Comparison of ENCODE assay signal across 7 mouse cellular contexts in genomic region chr13:34650953-34651352, GRCm38 (mm10). TPM values are rescaled to one million over a fixed set of nuclear protein-coding genes. Genes with fewer than 3 reads are reported as not detected.
DNase-seq lines count a peak whose midpoint lies in the region; ATAC-seq and TF ChIP-seq lines count a peak whose summit lies in the region.

No protein-coding gene starts in this region.

- peak overlapping the region; percentile 68 for H3K4me3 ChIP-seq in brown adipose tissue, adult 24 weeks (ENCODE audit: insufficient read depth, low read depth, low read length)
- peak overlapping the region; percentile 58 for H3K4me3 ChIP-seq in kidney, adult 2 months (ENCODE audit: insufficient read depth, low read depth, low read length)
- H3K4me3 ChIP-seq in liver, postnatal 0 days (ENCODE audit: low read depth, low read length), result peak overlapping the region; percentile 68

- peak overlapping the region; percentile 83 for H3K27ac ChIP-seq in brown adipose tissue, adult 24 weeks (replicated peaks; ENCODE audit: low read depth, low read length)
- peak overlapping the region; percentile 16; the same call in 1 of the 2 replicates for H3K27ac ChIP-seq in kidney, adult 2 months (ENCODE audit: insufficient read depth, low read depth, low read length)
- peak overlapping the region; percentile 96 for H3K27ac ChIP-seq in liver, postnatal 0 days (ENCODE audit: low read depth)

- TF ChIP-seq EP300 in liver, postnatal 0 days (IDR thresholded peaks at IDR 0.05; ENCODE audit: low read depth), result peak; percentile 32; the same call in 1 of the 2 replicates

- peak; percentile 9 for ATAC-seq in liver, postnatal 0 days

- peak; percentile 84 for DNase-seq in Muller cell, postnatal 12 days (ENCODE audit: inconsistent ontology term)
- peak; percentile 76 to 85 for DNase-seq in heart, adult 9 months (ENCODE audit: low spot score in 2 of 2)
- peak; percentile 53 for DNase-seq in kidney, adult 2 months
- peak; percentile 59 for DNase-seq in liver, postnatal 0 days
- peak; percentile 28 for DNase-seq in splenic B cell, adult 2 months (ENCODE audit: low read depth, low spot score)
- no peak for DNase-seq in cerebellum, adult 9-10 months

- H3K9ac ChIP-seq in liver, postnatal 0 days (replicated peaks), result peak overlapping the region; percentile 78

- peak overlapping the region; percentile 71 for H3K4me2 ChIP-seq in liver, postnatal 0 days (ENCODE audit: low read depth, low read length)

- no peaks in the 10 kb centered on the region for H3K9me3 ChIP-seq in liver, postnatal 0 days (ENCODE audit: low read length)

- TF ChIP-seq POLR2A in kidney, adult 2 months (IDR thresholded peaks at IDR 0.05; ENCODE audit: low read depth, low read length), result no peak

- no peaks in the 10 kb centered on the region for H3K36me3 ChIP-seq in kidney, adult 2 months (ENCODE audit: control insufficient read depth, insufficient read depth, low read length)
- no peaks in the 10 kb centered on the region for H3K36me3 ChIP-seq in liver, postnatal 0 days (replicated peaks; ENCODE audit: insufficient read depth, low read length)
- peaks cover 2% of the 10 kb centered on the region for H3K36me3 ChIP-seq in splenic B cell, adult 2 months (ENCODE audit: control insufficient read depth, insufficient read depth, low read length, poor library complexity, severe bottlenecking)

- no peak for TF ChIP-seq CTCF in kidney, adult 2 months (conservative IDR thresholded peaks at IDR 0.05; ENCODE audit: insufficient read depth, insufficient read length, low read depth, low read length)
- no peak for TF ChIP-seq CTCF in liver, postnatal 0 days (IDR thresholded peaks at IDR 0.05; ENCODE audit: low read depth)

- WGBS in kidney, adult 2 months, result 31% methylated on average over 10 of the region's 10 CpGs
- WGBS in liver, postnatal 0 days (ENCODE audit: insufficient replicate concordance), result 34% methylated on average over 10 of the region's 10 CpGs

- H3K4me1 ChIP-seq in brown adipose tissue, adult 24 weeks (ENCODE audit: control insufficient read depth, insufficient read depth, insufficient read length, low read length), result peaks cover 26% of the 10 kb centered on the region
- no peaks in the 10 kb centered on the region for H3K4me1 ChIP-seq in kidney, adult 2 months (ENCODE audit: control insufficient read depth, insufficient read depth, low read length)
- H3K4me1 ChIP-seq in liver, postnatal 0 days (ENCODE audit: insufficient read depth), result peaks cover 34% of the 10 kb centered on the region

- no peaks in the 10 kb centered on the region for H3K27me3 ChIP-seq in kidney, adult 2 months (replicated peaks; ENCODE audit: control insufficient read depth, insufficient read depth, low read length)
- peaks cover 24% of the 10 kb centered on the region for H3K27me3 ChIP-seq in liver, postnatal 0 days (ENCODE audit: insufficient read depth, low read length)
- no peaks in the 10 kb centered on the region for H3K27me3 ChIP-seq in splenic B cell, adult 2 months (ENCODE audit: control insufficient read depth, insufficient read depth, low read length, poor library complexity, severe bottlenecking)

RNA-seq across cellular contexts. Expression of gene Pxdc1, which starts 2.3 kb away (rescaled TPM):
- polyA plus RNA-seq in brown adipose tissue, adult 24 weeks (2012; ENCODE audit: insufficient read depth, insufficient read length, missing spikeins), result 10.1 and 12.9 TPM in 2 replicates
- polyA plus RNA-seq in kidney, adult 2 months (2012; rRNA removed), result 8.3 and 8.9 TPM in 2 replicates
- 24.8 and 27.7 TPM in 2 replicates for polyA plus RNA-seq in liver, postnatal 0 days (2015; fragmentation: Nextera tagmentation; extraction: Ambion mirVana)

Comparison
In these comparisons a context has a peak if more than half of its experiments do, and no peak if none do; other contexts are left out.
1. H3K27ac ChIP-seq: peak in every context shown above with its lines; median percentile 96 in liver, postnatal 0 days; 83 in brown adipose tissue, adult 24 weeks; 16 in kidney, adult 2 months.